Mouse (Mus musculus) spleen, adult 2 months (tissue): Measurements from ENCODE around the gene Ptpn1.

Experiments
- CTCF ChIP-seq: fragments of 200-500 bp; IDR thresholded peaks from 2 replicates; pipeline ENCODE4 v1.5.1; 2011; ENCODE audit warnings: mild to moderate bottlenecking, inconsistent platforms; ENCODE audit not compliant: insufficient read depth, insufficient read length, insufficient replicate concordance; ENCODE audit errors: extremely low read depth
- POLR2A ChIP-seq: fragments of 200-500 bp; IDR thresholded peaks from 2 replicates; pipeline ENCODE4 v1.6.1; 2011; ENCODE audit warnings: low read depth, low read length, inconsistent platforms

DNA sequence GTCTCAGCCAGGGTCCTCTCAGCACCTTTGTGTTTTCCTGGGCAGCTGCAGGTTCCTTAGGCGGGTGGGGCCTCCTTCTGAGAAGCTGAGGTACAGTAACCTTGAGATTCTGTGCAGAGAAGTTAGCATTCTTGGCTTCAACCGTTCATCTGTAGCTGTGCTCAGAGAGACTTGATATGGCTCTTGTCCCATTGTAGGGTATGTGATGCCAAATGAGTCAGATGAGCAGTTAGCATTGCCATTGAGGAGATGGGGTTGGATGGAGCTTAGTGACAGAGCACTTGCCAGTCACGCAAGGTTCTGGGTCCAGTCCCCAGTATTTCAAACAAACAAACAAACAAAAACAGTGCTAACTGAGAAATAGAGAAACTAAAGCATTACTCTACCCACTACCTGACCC lies 34.1 kb downstream of the Ptpn1 start:
- TF ChIP-seq POLR2A (no peak), CTCF (no peak)
